Mouse (Mus musculus): ENCODE data around the gene Sv2a.
A peak's percentile ranks its signal among the peaks of the same experiment; 100 is the strongest.

Sv2a gene

GRCm38 (mm10) chr3:96180727-96181477 is at the start of gene Sv2a:
Sv2a (plus strand) TSS chr3:96181151.
- peak; percentile 58 for DNase-seq

GRCm38 (mm10) chr3:96132478-96132877 is 48.5 kb upstream of the Sv2a start:
- no peak for DNase-seq

GRCm38 (mm10) chr3:96133327-96133905 is 47.5 kb upstream of the Sv2a start:
- no peak for DNase-seq

- DNase-seq = no peak
Observed at GRCm38 (mm10) chr3:96135011-96135410, 45.9 kb upstream of the Sv2a start.

GRCm38 (mm10) chr3:96147950-96148349 is 33.0 kb upstream of the Sv2a start:
- peak; percentile 53 for DNase-seq

GRCm38 (mm10) chr3:96151836-96152235 is 29.1 kb upstream of the Sv2a start:
- no peak for DNase-seq

GRCm38 (mm10) chr3:96152611-96153010 is 28.3 kb upstream of the Sv2a start:
- DNase-seq = no peak

- no peak for DNase-seq
Observed at GRCm38 (mm10) chr3:96155501-96155900, 25.4 kb upstream of the Sv2a start.

- DNase-seq = no peak
Observed at GRCm38 (mm10) chr3:96159820-96160219, 21.1 kb upstream of the Sv2a start.

- DNase-seq = no peak
Observed at GRCm38 (mm10) chr3:96160222-96160802, 20.6 kb upstream of the Sv2a start.

- no peak for DNase-seq
Observed at GRCm38 (mm10) chr3:96160803-96161516, 20.0 kb upstream of the Sv2a start.

- DNase-seq = no peak
Observed at GRCm38 (mm10) chr3:96161869-96162840, 18.8 kb upstream of the Sv2a start, which contains the start of gene Mtmr11. Mtmr11 (plus strand) TSS chr3:96162004.

GRCm38 (mm10) chr3:96163040-96163439 is 17.9 kb upstream of the Sv2a start:
- DNase-seq = no peak

GRCm38 (mm10) chr3:96168466-96169158 is 12.3 kb upstream of the Sv2a start:
- no peak for DNase-seq

GRCm38 (mm10) chr3:96170276-96170675 is 10.7 kb upstream of the Sv2a start:
- no peak for DNase-seq

GRCm38 (mm10) chr3:96170976-96171545 is 9.9 kb upstream of the Sv2a start:
- DNase-seq = peak; percentile 42

- no peak for DNase-seq
Observed at GRCm38 (mm10) chr3:96171583-96172196, 9.3 kb upstream of the Sv2a start.

GRCm38 (mm10) chr3:96172197-96173178 is 8.5 kb upstream of the Sv2a start, which contains the start of gene Sf3b4:
Sf3b4 (plus strand) TSS chr3:96172332.
- DNase-seq = peak; percentile 86

GRCm38 (mm10) chr3:96173185-96173584 is 7.8 kb upstream of the Sv2a start:
- no peak for DNase-seq

Data from thymus, postnatal 25 days (tissue).